In genomic region chr1:119083468-119083921, GRCm38 (mm10) we compare ENCODE assay signal across 9 mouse cellular contexts. TPM values are rescaled to one million over a fixed set of nuclear protein-coding genes. Genes with fewer than 3 reads are reported as not detected.
DNase-seq lines count a peak whose midpoint lies in the region; ATAC-seq and TF ChIP-seq lines count a peak whose summit lies in the region.
"Had no signal": no experiment of that assay in that cellular context is flagged by ENCODE, and none has a peak within 500 bp of the region (broad histone marks: within the 10 kb centered on the region; RNA-seq: fewer than 3 reads in every experiment).

No protein-coding gene starts in this region.

- H3K36me3 ChIP-seq in intestine, postnatal 0 days (ENCODE audit: control insufficient read depth, insufficient read depth) = no peaks in the 10 kb centered on the region
- no peaks in the 10 kb centered on the region for H3K36me3 ChIP-seq in limb, embryonic 13.5 days
- no peaks in the 10 kb centered on the region for H3K36me3 ChIP-seq in midbrain, postnatal 0 days (ENCODE audit: insufficient read depth, low read length)

- peak; percentile 24 for DNase-seq in gastrocnemius, adult 2 months
- DNase-seq in gastrocnemius, adult 8-10 months (ENCODE audit: low spot score in 2 of 2) = no peak
- DNase-seq in cerebellum, postnatal 10 days = peak; percentile 86 to 92
- peak; percentile 21 to 66 for DNase-seq in frontal cortex, postnatal 36 days (ENCODE audit: low spot score in 2 of 2)
- DNase-seq in midbrain, postnatal 0 days (ENCODE audit: low spot score) = peak; percentile 85
- DNase-seq in spleen, postnatal 4 days (ENCODE audit: low spot score in 2 of 2) = no peak

- H3K9ac ChIP-seq in intestine, postnatal 0 days (ENCODE audit: low read depth, low read length) = no peak overlapping the region
- no peak overlapping the region for H3K9ac ChIP-seq in limb, embryonic 13.5 days
- no peak overlapping the region for H3K9ac ChIP-seq in midbrain, postnatal 0 days (replicated peaks; ENCODE audit: low read length, poor library complexity, severe bottlenecking)

- H3K27me3 ChIP-seq in intestine, postnatal 0 days (replicated peaks; ENCODE audit: control insufficient read depth, insufficient read depth, low read length) = no peaks in the 10 kb centered on the region
- 0 out of 2 replicates have a peak, but pooled peaks cover 4% of the 10 kb centered on the region for H3K27me3 ChIP-seq in limb, embryonic 13.5 days
- H3K27me3 ChIP-seq in midbrain, postnatal 0 days (ENCODE audit: insufficient read depth, low read length) = no peaks in the 10 kb centered on the region

- no peak overlapping the region for H3K27ac ChIP-seq in gastrocnemius, adult 2 months
- H3K27ac ChIP-seq in intestine, postnatal 0 days (ENCODE audit: low read depth, low read length) = no peak overlapping the region
- no peak overlapping the region for H3K27ac ChIP-seq in limb, embryonic 13.5 days
- no peak overlapping the region for H3K27ac ChIP-seq in midbrain, postnatal 0 days (ENCODE audit: low read depth, low read length)
- H3K27ac ChIP-seq: macrophage had no signal

- 23% methylated on average over 10 of the region's 10 CpGs for WGBS in intestine, postnatal 0 days
- 21% methylated on average over 10 of the region's 10 CpGs for WGBS in limb, embryonic 13.5 days
- WGBS in midbrain, postnatal 0 days = 21% methylated on average over 10 of the region's 10 CpGs

- intact Hi-C loops in gastrocnemius, adult 2 months (cut with DNase I) = loop anchor here (1.0 kb wide), 2 partner anchors 234 to 314 kb away; no protein-coding TSS in a partner anchor

- peak overlapping the region; percentile 30; the same call in 1 of the 2 replicates for H3K4me2 ChIP-seq in intestine, postnatal 0 days (replicated peaks; ENCODE audit: low read depth)
- H3K4me2 ChIP-seq in limb, embryonic 13.5 days (replicated peaks) = peak overlapping the region; percentile 36
- H3K4me2 ChIP-seq in midbrain, postnatal 0 days (ENCODE audit: low read depth, low read length, poor library complexity, severe bottlenecking) = peak overlapping the region; percentile 28; the same call in 1 of the 2 replicates

- peak; percentile 69 for TF ChIP-seq CTCF in gastrocnemius, adult 2 months (IDR thresholded peaks at IDR 0.05)
- TF ChIP-seq CTCF in intestine, postnatal 0 days (IDR thresholded peaks at IDR 0.05; ENCODE audit: low read depth) = peak; percentile 81
- TF ChIP-seq CTCF in midbrain, postnatal 0 days (IDR thresholded peaks at IDR 0.05) = peak; percentile 86

- H3K4me1 ChIP-seq in intestine, postnatal 0 days (replicated peaks; ENCODE audit: control insufficient read depth, insufficient read depth, low read length) = no peaks in the 10 kb centered on the region
- peaks cover 11% of the 10 kb centered on the region for H3K4me1 ChIP-seq in limb, embryonic 13.5 days
- H3K4me1 ChIP-seq in midbrain, postnatal 0 days (ENCODE audit: insufficient read depth, low read length) = no peaks in the 10 kb centered on the region

- no peaks in the 10 kb centered on the region for H3K9me3 ChIP-seq in intestine, postnatal 0 days (ENCODE audit: control insufficient read depth)
- H3K9me3 ChIP-seq in limb, embryonic 13.5 days = no peaks in the 10 kb centered on the region
- no peaks in the 10 kb centered on the region for H3K9me3 ChIP-seq in midbrain, postnatal 0 days (ENCODE audit: low read length)

- H3K4me3 ChIP-seq in gastrocnemius, adult 2 months = no peak overlapping the region
- no peak overlapping the region for H3K4me3 ChIP-seq in intestine, postnatal 0 days (ENCODE audit: low read depth, low read length)
- no peak overlapping the region for H3K4me3 ChIP-seq in limb, embryonic 13.5 days
- no peak overlapping the region for H3K4me3 ChIP-seq in midbrain, postnatal 0 days (ENCODE audit: low read depth, low read length)

- ATAC-seq in intestine, postnatal 0 days = no peak
- peak; percentile 55; the same call in 1 of the 2 replicates for ATAC-seq in limb, embryonic 13.5 days (ENCODE audit: low FRiP score, low read depth)
- ATAC-seq in midbrain, postnatal 0 days (ENCODE audit: low FRiP score) = peak; percentile 64

RNA-seq across cellular contexts. Expression of gene Gli2, which starts 30.1 kb away (rescaled TPM):
- 1 to 10 TPM in 1 of 2 experiments, under 1 TPM in 1; 0.94 to 1.4 TPM for total RNA-seq in gastrocnemius, adult 2 months (2021)
- under 1 TPM; 0.44 to 0.54 (median 0.50) TPM for total RNA-seq in gastrocnemius, adult 8-10 months (2022)
- 2.1 and 3.8 TPM in 2 replicates for polyA plus RNA-seq in intestine, postnatal 0 days (2015; fragmentation: Nextera tagmentation; extraction: Ambion mirVana)
- polyA plus RNA-seq in limb, embryonic 13.5 days (2015; fragmentation: Nextera tagmentation; extraction: Ambion mirVana) = 17.7 and 18.2 TPM in 2 replicates
- total RNA-seq in midbrain, postnatal 0 days (2014; rRNA removed) = 3.3 and 4.7 TPM in 2 replicates
- polyA plus RNA-seq in midbrain, postnatal 0 days (2015; fragmentation: Nextera tagmentation; extraction: Ambion mirVana) = 0.77 and 0.84 TPM in 2 replicates
- polyA plus RNA-seq: macrophage had no signal

Comparison
In these comparisons a context has a peak if more than half of its experiments do, and no peak if none do; other contexts are left out.
1. DNase-seq: peak in gastrocnemius, adult 2 months (single experiment), cerebellum, postnatal 10 days (2 of 2), frontal cortex, postnatal 36 days (2 of 2) and midbrain, postnatal 0 days (single experiment); none in gastrocnemius, adult 8-10 months (0 of 2) and spleen, postnatal 4 days (0 of 2).
2. Peak in every context shown above with its lines, with median percentiles within 50 percentile points of each other: CTCF ChIP-seq and H3K4me2 ChIP-seq.